ENCODE assay signal across 8 mouse cellular contexts in the genomic region with DNA sequence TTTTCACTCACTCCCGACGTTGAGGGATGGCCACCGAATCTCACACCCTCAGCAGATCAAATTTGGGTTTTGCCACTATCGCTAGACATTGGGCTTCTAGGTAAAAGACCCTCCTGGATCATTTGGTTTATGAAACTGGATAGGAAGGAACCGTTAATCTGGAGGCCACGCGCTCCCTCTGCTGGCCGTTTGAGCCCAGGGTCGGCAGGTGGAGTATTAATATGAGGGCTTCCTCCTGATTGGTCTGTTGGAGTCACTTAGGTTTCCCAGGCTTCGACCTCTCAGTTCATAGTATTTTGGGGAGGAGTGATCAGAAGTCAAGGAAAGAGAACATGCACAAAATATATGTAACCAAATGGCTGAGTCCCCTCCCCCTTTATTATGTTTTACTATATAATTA. TPM values are rescaled to one million over a fixed set of nuclear protein-coding genes. Genes with fewer than 3 reads are reported as not detected.
DNase-seq lines count a peak whose midpoint lies in the region; ATAC-seq lines count a peak whose summit lies in the region.

No protein-coding gene starts in this region.

- no peak overlapping the region for H3K4me3 ChIP-seq in forebrain, embryonic 14.5 days (ENCODE audit: low read depth, low read length)
- H3K4me3 ChIP-seq in forebrain, embryonic 12.5 days (replicated peaks): no peak overlapping the region
- no peak overlapping the region for H3K4me3 ChIP-seq in hindbrain, embryonic 16.5 days (ENCODE audit: low read length)

- H3K9me3 ChIP-seq in forebrain, embryonic 14.5 days (replicated peaks; ENCODE audit: control insufficient read depth, low read length): no peaks in the 10 kb centered on the region
- no peaks in the 10 kb centered on the region for H3K9me3 ChIP-seq in forebrain, embryonic 12.5 days
- H3K9me3 ChIP-seq in hindbrain, embryonic 16.5 days (ENCODE audit: control insufficient read depth, low read length): no peaks in the 10 kb centered on the region

- H3K36me3 ChIP-seq in forebrain, embryonic 14.5 days (ENCODE audit: control insufficient read depth, insufficient read depth, low read length): no peaks in the 10 kb centered on the region
- H3K36me3 ChIP-seq in forebrain, embryonic 12.5 days (replicated peaks): no peaks in the 10 kb centered on the region
- no peaks in the 10 kb centered on the region for H3K36me3 ChIP-seq in hindbrain, embryonic 16.5 days (ENCODE audit: control insufficient read depth, insufficient read depth, low read length)

- H3K4me1 ChIP-seq in forebrain, embryonic 14.5 days (ENCODE audit: control insufficient read depth, insufficient read depth, low read length): no peaks in the 10 kb centered on the region
- no peaks in the 10 kb centered on the region for H3K4me1 ChIP-seq in forebrain, embryonic 12.5 days
- H3K4me1 ChIP-seq in hindbrain, embryonic 16.5 days (ENCODE audit: control insufficient read depth, insufficient read depth, low read depth, low read length): no peaks in the 10 kb centered on the region

- no peaks in the 10 kb centered on the region for H3K27me3 ChIP-seq in forebrain, embryonic 14.5 days (replicated peaks; ENCODE audit: control insufficient read depth, insufficient read depth, low read length)
- no peaks in the 10 kb centered on the region for H3K27me3 ChIP-seq in forebrain, embryonic 12.5 days
- no peaks in the 10 kb centered on the region for H3K27me3 ChIP-seq in hindbrain, embryonic 16.5 days (replicated peaks; ENCODE audit: control insufficient read depth, insufficient read depth, low read length)

- no peak; the same call in 1 of the 2 replicates for ATAC-seq in forebrain, embryonic 14.5 days
- ATAC-seq in forebrain, embryonic 12.5 days (ENCODE audit: low FRiP score): no peak
- ATAC-seq in hindbrain, embryonic 16.5 days: peak; percentile 42; the same call in 1 of the 2 replicates

- 45% methylated on average over 10 of the region's 10 CpGs for WGBS in forebrain, embryonic 14.5 days
- 57% methylated on average over 10 of the region's 10 CpGs for whole genome bisulfite sequencing in forebrain, embryonic 12.5 days
- WGBS in hindbrain, embryonic 16.5 days: 44% methylated on average over 10 of the region's 10 CpGs

- H3K27ac ChIP-seq in forebrain, embryonic 14.5 days (ENCODE audit: low read depth, low read length): no peak overlapping the region
- H3K27ac ChIP-seq in forebrain, embryonic 12.5 days: no peak overlapping the region
- no peak overlapping the region for H3K27ac ChIP-seq in hindbrain, embryonic 16.5 days (ENCODE audit: low read depth, low read length)

- H3K9ac ChIP-seq in forebrain, embryonic 14.5 days (ENCODE audit: low read length): no peak overlapping the region
- no peak overlapping the region for H3K9ac ChIP-seq in forebrain, embryonic 12.5 days
- H3K9ac ChIP-seq in hindbrain, embryonic 16.5 days (ENCODE audit: low read depth, low read length): no peak overlapping the region

- peak; percentile 35 for DNase-seq in forebrain, embryonic 14.5 days (ENCODE audit: low spot score)
- peak; percentile 19 for DNase-seq in thymus, postnatal 14 days
- DNase-seq in thymus, postnatal 0 days (ENCODE audit: low spot score): no peak
- peak; percentile 57 for DNase-seq in embryo, embryonic 10.5 days (ENCODE audit: low spot score)
- DNase-seq in lung, postnatal 14 days: peak; percentile 63
- DNase-seq in testis, postnatal 10 days (ENCODE audit: low spot score): peak; percentile 72

- no peak overlapping the region for H3K4me2 ChIP-seq in forebrain, embryonic 14.5 days (ENCODE audit: low read length)
- no peak overlapping the region for H3K4me2 ChIP-seq in forebrain, embryonic 12.5 days
- no peak overlapping the region for H3K4me2 ChIP-seq in hindbrain, embryonic 16.5 days (ENCODE audit: low read length)

RNA-seq across cellular contexts. Expression of gene Zfp37, which starts 2.5 kb away (rescaled TPM):
- 17.7 and 20.2 TPM in 2 replicates for polyA plus RNA-seq in forebrain, embryonic 14.5 days (2014; fragmentation: Nextera tagmentation; extraction: Ambion mirVana)
- polyA plus RNA-seq in forebrain, embryonic 12.5 days (2016; fragmentation: Nextera tagmentation; extraction: Ambion mirVana): 23.5 and 28.2 TPM in 2 replicates
- polyA plus RNA-seq in thymus, postnatal 0 days (2015; fragmentation: Nextera tagmentation; extraction: Ambion mirVana): 0.59 and 0.68 TPM in 2 replicates
- 26.5 and 31.5 TPM in 2 replicates for polyA plus RNA-seq in hindbrain, embryonic 16.5 days (2015; fragmentation: Nextera tagmentation; extraction: Ambion mirVana)

RNA-seq across cellular contexts. Expression of gene Slc31a2, which starts 34.0 kb away (rescaled TPM):
- polyA plus RNA-seq in forebrain, embryonic 14.5 days (2014; fragmentation: Nextera tagmentation; extraction: Ambion mirVana): 4.0 and 7.2 TPM in 2 replicates
- 7.1 and 7.4 TPM in 2 replicates for polyA plus RNA-seq in forebrain, embryonic 12.5 days (2016; fragmentation: Nextera tagmentation; extraction: Ambion mirVana)
- 9.5 and 10.7 TPM in 2 replicates for polyA plus RNA-seq in thymus, postnatal 0 days (2015; fragmentation: Nextera tagmentation; extraction: Ambion mirVana)
- polyA plus RNA-seq in hindbrain, embryonic 16.5 days (2015; fragmentation: Nextera tagmentation; extraction: Ambion mirVana): 17.7 and 18.2 TPM in 2 replicates

Comparison
In these comparisons a context has a peak if more than half of its experiments do, and no peak if none do; other contexts are left out.
1. RNA of gene Zfp37, which starts 2.5 kb away (polyA plus RNA-seq): 26.5 to 31.5 TPM in hindbrain, embryonic 16.5 days, 23.5 to 28.2 TPM in forebrain, embryonic 12.5 days and 17.7 to 20.2 TPM in forebrain, embryonic 14.5 days; 0.59 to 0.68 TPM in thymus, postnatal 0 days; every median in the first group is over 10 times any median in the second.